Mouse (Mus musculus) intestine, embryonic 16.5 days (tissue): Measurements from ENCODE around the gene Wdfy4. TPM values are rescaled to one million over a fixed set of nuclear protein-coding genes. Genes with fewer than 3 reads are reported as not detected.
A peak's percentile ranks its signal among the peaks of the same experiment; 100 is the strongest.

Experiments used
- ATAC-seq: fragments of 200-750 bp; cut with Nextera tagmentation; 2 replicates; pipeline ENCODE4 v1.8.0; 2017; ENCODE audit warnings: moderate TSS enrichment, moderate library complexity
- H3K27ac ChIP-seq: fragments of 300-500 bp; sonication (generic); 2 replicates; pipeline ENCODE4 v1.5.1; 2014; ENCODE audit warnings: mild to moderate bottlenecking, low read length
- H3K27me3 ChIP-seq: fragments of 300-500 bp; sonication (generic); replicated peaks from 2 replicates; pipeline ENCODE4 v1.6.1; 2014; ENCODE audit warnings: low read length, control low read depth, mixed read lengths; ENCODE audit not compliant: control insufficient read depth, insufficient read depth
- H3K36me3 ChIP-seq: fragments of 300-500 bp; sonication (generic); 2 replicates; pipeline ENCODE4 v1.6.1; 2014; ENCODE audit warnings: low read length, control low read depth; ENCODE audit not compliant: control insufficient read depth, insufficient read depth
- H3K4me1 ChIP-seq: fragments of 300-500 bp; sonication (generic); 2 replicates; pipeline ENCODE4 v1.6.1; 2014; ENCODE audit warnings: low read length, control low read depth, mixed read lengths; ENCODE audit not compliant: control insufficient read depth, insufficient read depth
- H3K4me2 ChIP-seq: fragments of 300-500 bp; sonication (generic); 2 replicates; pipeline ENCODE4 v1.6.1; 2014; ENCODE audit warnings: low read depth, low read length, control low read depth
- H3K4me3 ChIP-seq: fragments of 300-500 bp; sonication (generic); 2 replicates; pipeline ENCODE4 v1.5.1; 2014; ENCODE audit warnings: mild to moderate bottlenecking, low read length
- H3K9ac ChIP-seq: fragments of 300-500 bp; sonication (generic); 2 replicates; pipeline ENCODE4 v1.6.1; 2014; ENCODE audit warnings: low read depth, low read length
- H3K9me3 ChIP-seq: fragments of 300-500 bp; sonication (generic); 2 replicates; pipeline ENCODE4 v1.6.1; 2016; ENCODE audit warnings: low read length, control low read depth; ENCODE audit not compliant: control insufficient read depth
- WGBS: fragments of 180-500 bp; shearing (Covaris S2); extraction: QIAGEN DNeasy Blood & Tissue Kit; methylation state at CpG from one replicate; pipeline ENCODE4 v1.1.7; 2014; 5-methylcytosine and 5-hydroxymethylcytosine counted together
- polyA plus RNA-seq: library from polyadenylated mRNA; unstranded; fragments of >200 nt; fragmentation: Nextera tagmentation; extraction: Ambion mirVana; gene quantifications from 2 replicates; pipeline ENCODE4 v1.2.1, GENCODE M21; 2015

Gene Wdfy4
- polyA plus RNA-seq, 1 experiment from 2014 or later, result 0.16 TPM

DNA sequence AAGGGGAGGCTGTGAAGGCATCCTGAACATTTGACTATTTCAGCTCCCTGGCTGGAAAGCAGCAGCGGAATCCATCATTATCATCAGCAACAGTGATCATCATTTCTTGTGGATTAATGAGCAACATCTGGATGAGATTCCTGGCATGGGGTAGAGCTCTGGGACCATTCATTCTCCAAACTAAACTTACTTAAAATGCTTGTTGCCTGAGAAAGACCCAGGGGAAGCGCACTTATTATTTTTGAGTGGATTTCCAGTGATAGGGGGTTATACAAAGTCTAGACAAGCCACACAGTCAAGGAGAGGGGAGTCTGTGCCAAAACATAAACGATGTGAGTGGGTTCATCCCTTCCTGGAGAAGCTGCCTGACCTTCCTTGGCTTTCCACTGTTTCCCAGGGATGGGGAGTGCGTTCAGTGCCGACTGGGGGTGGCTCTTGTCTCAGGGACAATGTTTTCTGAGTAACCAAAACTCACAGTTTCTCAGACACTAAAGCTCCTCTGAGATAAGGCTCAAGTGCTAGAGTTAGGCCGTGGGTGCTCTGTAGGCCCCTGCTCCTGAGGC, 201.1 kb downstream of the Wdfy4 start:
- 56% methylated on average over 6 of the region's 6 CpGs for WGBS
- peak; percentile 61 for ATAC-seq

DNA sequence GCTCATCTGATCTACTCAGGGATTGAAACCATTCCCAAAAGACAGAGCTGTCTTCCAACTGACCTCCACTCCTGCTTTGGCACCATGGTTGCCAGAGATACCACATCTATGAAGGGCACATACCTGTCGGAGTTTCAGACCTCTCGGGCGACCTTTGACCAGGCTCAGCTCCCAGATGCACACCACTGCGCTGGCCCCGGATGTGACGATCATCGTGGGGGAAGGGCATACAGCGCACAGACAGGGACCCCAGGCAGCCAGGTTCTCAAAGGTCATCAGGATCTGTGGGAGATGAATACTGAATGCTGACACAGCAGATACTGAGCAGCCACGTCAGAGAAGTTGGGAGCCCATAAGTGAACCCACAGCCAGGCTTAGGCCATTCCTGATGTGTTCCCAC, 214.6 kb downstream of the Wdfy4 start:
- Histone ChIP-seq H3K27ac (no peak overlapping the region), H3K9ac (no peak overlapping the region), H3K27me3 (no peaks in the 10 kb centered on the region), H3K4me2 (no peak overlapping the region), H3K36me3 (no peaks in the 10 kb centered on the region), H3K4me3 (no peak overlapping the region), H3K4me1 (no peaks in the 10 kb centered on the region), H3K9me3 (no peaks in the 10 kb centered on the region)
- no peak for ATAC-seq
- WGBS, result 68% methylated on average over 9 of the region's 9 CpGs

More for the DNA sequence above, 201.1 kb downstream of the Wdfy4 start:
- no peaks in the 10 kb centered on the region for H3K27me3 ChIP-seq
- peaks cover 4% of the 10 kb centered on the region; the same call in 1 of the 2 replicates for H3K4me1 ChIP-seq
- H3K9ac ChIP-seq, result no peak overlapping the region
- no peaks in the 10 kb centered on the region for H3K36me3 ChIP-seq
- no peak overlapping the region for H3K27ac ChIP-seq
- H3K4me2 ChIP-seq, result no peak overlapping the region
- H3K4me3 ChIP-seq, result no peak overlapping the region
- H3K9me3 ChIP-seq, result no peaks in the 10 kb centered on the region

DNA sequence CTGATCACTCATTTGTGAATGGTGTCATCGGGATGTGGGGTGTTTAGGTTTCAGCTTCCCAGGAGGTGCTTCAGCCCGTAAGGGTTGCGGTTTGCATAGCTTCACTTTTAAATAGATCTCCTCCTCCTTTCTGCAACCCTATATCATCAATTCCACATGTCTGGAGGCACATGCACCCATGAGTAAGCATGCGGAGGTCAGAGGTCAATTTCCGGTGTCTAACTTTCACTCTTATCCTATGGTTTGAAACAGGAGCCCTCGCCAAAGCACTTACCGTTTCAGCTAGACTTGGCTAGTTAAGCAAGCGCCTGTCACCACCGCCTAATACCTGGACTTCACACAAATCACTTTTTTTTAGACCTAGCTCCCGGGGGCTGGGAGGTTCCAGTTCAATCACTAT, 220.6 kb downstream of the Wdfy4 start:
- H3K36me3 ChIP-seq, result no peaks in the 10 kb centered on the region
- no peaks in the 10 kb centered on the region for H3K27me3 ChIP-seq
- H3K9ac ChIP-seq, result no peak overlapping the region
- H3K4me3 ChIP-seq, result no peak overlapping the region
- H3K27ac ChIP-seq, result no peak overlapping the region
- no peak for ATAC-seq
- H3K9me3 ChIP-seq, result no peaks in the 10 kb centered on the region
- no peak overlapping the region for H3K4me2 ChIP-seq
- no peaks in the 10 kb centered on the region for H3K4me1 ChIP-seq
- 78% methylated on average over 10 of the region's 10 CpGs for WGBS

DNA sequence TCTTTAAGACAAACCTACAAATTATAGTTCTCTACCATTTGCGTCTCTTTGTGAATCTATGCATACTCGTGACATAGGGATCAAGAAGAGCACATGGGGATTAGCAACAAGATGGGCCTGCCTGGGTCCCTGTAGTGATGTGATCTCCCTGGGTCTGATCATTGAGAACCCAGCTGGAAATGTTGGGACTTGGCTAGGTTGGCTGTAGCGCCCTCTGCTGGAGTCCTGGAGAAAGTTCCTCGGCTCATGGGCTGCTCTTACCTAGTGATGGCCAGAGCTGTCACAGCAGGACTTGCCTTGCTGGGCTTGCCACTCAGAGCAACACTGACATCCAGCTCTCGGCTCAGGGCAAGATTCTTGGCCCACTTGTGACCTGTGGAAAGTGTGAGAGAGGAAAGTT, 224.8 kb downstream of the Wdfy4 start:
- H3K36me3 ChIP-seq, result no peaks in the 10 kb centered on the region
- peaks cover 12% of the 10 kb centered on the region for H3K4me1 ChIP-seq
- H3K4me3 ChIP-seq, result no peak overlapping the region
- H3K9me3 ChIP-seq, result no peaks in the 10 kb centered on the region
- H3K27me3 ChIP-seq, result no peaks in the 10 kb centered on the region
- H3K27ac ChIP-seq, result no peak overlapping the region
- 45% methylated on average over 5 of the region's 5 CpGs for WGBS
- no peak overlapping the region for H3K4me2 ChIP-seq
- H3K9ac ChIP-seq, result no peak overlapping the region
- no peak for ATAC-seq

DNA sequence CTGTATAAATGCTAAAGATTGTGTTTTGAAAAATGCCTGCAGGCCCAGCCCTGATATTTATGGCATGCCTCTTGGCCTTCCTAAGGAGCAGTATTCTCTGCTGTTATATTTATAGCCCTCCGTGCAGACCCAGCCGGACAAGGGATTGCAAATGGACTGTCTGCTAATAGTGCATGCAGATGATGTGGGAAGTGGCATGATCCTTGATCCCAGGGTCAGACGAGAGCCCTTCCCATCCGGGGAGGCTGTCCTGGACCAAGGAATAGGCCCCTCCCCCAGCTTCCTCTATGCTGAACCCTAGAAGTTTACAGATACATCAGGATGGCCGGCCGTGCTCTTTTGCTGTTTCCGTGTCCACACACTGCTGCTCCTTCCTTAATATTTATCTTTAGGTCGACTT, 226.6 kb downstream of the Wdfy4 start:
- Histone ChIP-seq H3K4me3 (no peak overlapping the region), H3K4me2 (no peak overlapping the region), H3K9me3 (no peaks in the 10 kb centered on the region), H3K9ac (no peak overlapping the region), H3K27ac (no peak overlapping the region), H3K36me3 (no peaks in the 10 kb centered on the region), H3K4me1 (peaks cover 12% of the 10 kb centered on the region), H3K27me3 (no peaks in the 10 kb centered on the region)
- 36% methylated on average over 8 of the region's 8 CpGs for WGBS
- ATAC-seq, result no peak

DNA sequence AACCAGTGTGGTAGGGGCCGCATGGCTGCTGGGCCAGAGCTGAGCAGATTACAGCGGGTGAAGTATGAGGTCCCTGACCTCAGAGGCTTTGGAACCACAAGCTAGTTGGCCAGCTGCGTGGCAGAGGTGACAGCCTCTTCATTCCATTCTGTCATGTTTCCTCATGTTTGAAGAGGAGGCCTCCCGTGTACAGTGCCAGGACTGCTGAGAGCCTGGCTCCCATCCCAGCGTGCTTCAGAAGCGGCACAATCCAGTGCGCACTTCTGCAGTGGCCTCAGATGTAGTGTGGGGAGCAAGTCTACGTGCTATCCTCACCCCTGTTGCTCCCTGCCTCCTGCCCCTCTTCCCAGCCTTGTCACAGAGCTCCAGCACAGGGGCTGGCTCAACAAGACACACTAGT, 228.8 kb downstream of the Wdfy4 start:
- Histone ChIP-seq H3K4me2 (no peak overlapping the region), H3K9me3 (no peaks in the 10 kb centered on the region), H3K27me3 (no peaks in the 10 kb centered on the region), H3K27ac (no peak overlapping the region), H3K9ac (no peak overlapping the region), H3K4me3 (no peak overlapping the region), H3K36me3 (no peaks in the 10 kb centered on the region), H3K4me1 (peaks cover 12% of the 10 kb centered on the region)
- ATAC-seq, result peak; percentile 58
- WGBS, result 55% methylated on average over 8 of the region's 8 CpGs

DNA sequence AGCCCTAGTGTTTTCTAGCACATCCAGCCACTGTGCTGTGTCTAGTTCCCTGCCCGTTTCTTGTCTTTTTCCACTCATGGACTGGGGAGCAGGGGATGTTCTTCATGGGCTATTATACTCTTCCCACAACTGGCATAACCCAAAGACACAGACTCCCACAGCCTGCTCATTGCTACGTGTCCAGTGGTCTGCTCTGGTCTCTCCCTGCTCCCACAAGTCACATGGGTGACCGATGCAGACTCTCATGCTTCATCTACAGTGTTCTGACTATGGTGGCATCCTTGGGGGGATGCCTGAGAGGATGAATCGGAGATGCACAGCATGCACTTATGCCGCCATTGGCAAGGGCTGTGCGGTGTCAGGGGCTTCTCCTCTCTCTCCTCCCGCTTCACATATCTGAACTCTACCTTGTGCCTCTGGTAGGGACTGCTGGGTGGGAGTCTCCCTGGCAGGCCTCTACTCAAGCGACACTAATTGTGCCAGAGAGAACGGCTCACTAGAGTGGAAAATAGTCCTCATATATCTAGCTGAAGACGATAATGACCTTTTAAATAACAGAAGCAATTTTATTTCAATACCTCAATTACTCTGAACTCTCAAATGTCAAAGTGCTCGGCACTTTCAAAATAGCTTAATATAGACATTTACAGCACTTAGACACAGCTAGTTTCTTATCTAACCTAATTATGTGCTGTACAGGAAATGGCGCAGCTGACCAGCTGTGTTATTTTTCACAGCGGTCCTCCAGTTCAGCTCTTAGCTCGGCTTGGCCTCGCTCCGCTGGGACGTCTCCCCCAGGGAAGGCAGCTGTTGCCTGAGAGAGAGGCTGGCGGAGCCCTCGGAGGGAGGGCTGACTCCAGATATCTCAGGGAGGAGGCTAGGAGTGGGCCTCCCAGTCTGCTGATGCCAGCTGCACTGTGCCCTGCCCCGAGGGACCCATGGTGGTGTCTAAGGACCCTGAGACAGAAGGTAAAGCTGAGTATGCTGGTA, 234.7 kb downstream of the Wdfy4 start:
- Histone ChIP-seq H3K27me3 (no peaks in the 10 kb centered on the region; the same call in 1 of the 2 replicates), H3K4me1 (peaks cover 11% of the 10 kb centered on the region)

DNA sequence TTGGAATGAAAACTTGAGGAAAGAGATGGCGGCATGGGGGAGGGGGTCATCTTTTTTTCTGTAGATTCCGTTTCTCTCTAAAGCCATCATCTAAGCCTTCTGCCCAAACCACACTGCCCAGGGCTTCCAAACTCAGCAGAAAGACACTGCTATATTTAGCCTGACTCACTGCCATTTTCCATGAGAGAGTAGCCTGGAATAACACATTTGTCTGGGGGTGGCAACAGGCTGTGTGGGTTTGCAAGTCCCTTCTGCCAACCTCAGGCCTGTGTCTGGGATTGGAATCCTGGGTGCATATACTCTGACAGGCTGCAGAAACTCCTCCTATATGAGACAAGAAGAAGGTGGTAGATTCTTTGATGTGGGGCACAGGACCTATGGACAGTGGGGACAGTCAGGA, 237.8 kb downstream of the Wdfy4 start:
- no peak overlapping the region for H3K4me2 ChIP-seq
- no peak overlapping the region for H3K27ac ChIP-seq
- no peak overlapping the region for H3K4me3 ChIP-seq
- H3K36me3 ChIP-seq, result no peaks in the 10 kb centered on the region
- no peak for ATAC-seq
- peaks cover 11% of the 10 kb centered on the region for H3K4me1 ChIP-seq
- no peaks in the 10 kb centered on the region for H3K9me3 ChIP-seq
- WGBS, result 90% methylated on average over 2 of the region's 2 CpGs
- H3K9ac ChIP-seq, result no peak overlapping the region
- H3K27me3 ChIP-seq, result no peaks in the 10 kb centered on the region; the same call in 1 of the 2 replicates

More for the DNA sequence above, 234.7 kb downstream of the Wdfy4 start:
- Histone ChIP-seq H3K4me2 (no peak overlapping the region), H3K9me3 (no peaks in the 10 kb centered on the region), H3K27ac (peak overlapping the region; percentile 49), H3K4me3 (no peak overlapping the region), H3K9ac (no peak overlapping the region), H3K36me3 (no peaks in the 10 kb centered on the region)
- peak; percentile 88 for ATAC-seq
- WGBS, result 48% methylated on average over 20 of the region's 20 CpGs

DNA sequence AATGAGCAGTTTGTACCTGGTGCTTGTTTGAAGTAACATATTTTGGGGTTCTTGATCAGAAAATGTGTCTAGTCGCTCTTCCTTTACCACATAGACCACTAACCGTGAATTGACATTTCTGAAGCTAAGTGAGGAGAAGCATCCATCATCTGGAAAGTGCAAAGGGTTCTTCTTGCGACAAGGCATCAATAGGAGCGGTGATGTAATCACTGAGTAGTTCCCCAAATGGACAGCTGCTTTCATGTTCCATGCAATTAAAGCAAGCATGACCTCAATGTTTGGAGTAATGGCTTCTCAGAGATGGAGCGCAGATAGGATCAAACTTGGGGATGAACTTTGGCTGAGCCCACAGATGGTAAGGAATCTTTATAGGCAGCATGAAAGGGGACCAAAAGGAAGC, 246.1 kb downstream of the Wdfy4 start:
- Histone ChIP-seq H3K4me1 (no peaks in the 10 kb centered on the region), H3K4me2 (no peak overlapping the region), H3K27ac (no peak overlapping the region), H3K9ac (no peak overlapping the region), H3K4me3 (no peak overlapping the region), H3K27me3 (no peaks in the 10 kb centered on the region), H3K36me3 (no peaks in the 10 kb centered on the region), H3K9me3 (no peaks in the 10 kb centered on the region)
- WGBS, result 81% methylated on average over 5 of the region's 5 CpGs
- no peak for ATAC-seq
